Mouse (Mus musculus) cerebellum, adult 11 months (tissue): ENCODE results near the gene Nfkbia.

ENCODE experiments used
- DNase-seq: peaks from one replicate; pipeline ENCODE4 v3.0.0; 2022

The Nfkbia gene

GRCm38 (mm10) chr12:55464846-55465361, 27.5 kb downstream of the Nfkbia start:
- no peak for DNase-seq

- DNase-seq: peak; percentile 33
Observed at GRCm38 (mm10) chr12:55463992-55464845, 28.2 kb downstream of the Nfkbia start.

GRCm38 (mm10) chr12:55463087-55463486, 29.4 kb downstream of the Nfkbia start:
- DNase-seq: peak; percentile 30

DNA sequence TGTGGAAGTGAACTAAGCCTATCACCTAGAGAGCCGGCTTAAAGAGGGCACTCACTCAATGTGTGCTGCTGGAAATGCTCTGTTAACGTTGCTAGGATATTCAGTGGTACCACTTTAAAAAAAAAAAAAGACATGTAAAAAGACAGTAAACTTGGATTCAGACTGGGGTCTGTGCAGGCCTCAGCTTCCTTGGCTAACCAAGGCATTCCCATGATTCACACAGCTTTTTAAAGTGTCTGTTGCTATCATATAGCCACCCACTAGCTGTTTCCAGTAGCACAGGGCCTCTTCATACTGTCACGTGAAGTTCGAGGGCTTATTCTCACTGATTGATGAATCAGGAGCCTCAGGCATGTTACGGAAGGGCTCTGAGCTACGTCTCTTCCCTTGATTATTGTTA, 30.0 kb downstream of the Nfkbia start:
- DNase-seq: no peak

DNA sequence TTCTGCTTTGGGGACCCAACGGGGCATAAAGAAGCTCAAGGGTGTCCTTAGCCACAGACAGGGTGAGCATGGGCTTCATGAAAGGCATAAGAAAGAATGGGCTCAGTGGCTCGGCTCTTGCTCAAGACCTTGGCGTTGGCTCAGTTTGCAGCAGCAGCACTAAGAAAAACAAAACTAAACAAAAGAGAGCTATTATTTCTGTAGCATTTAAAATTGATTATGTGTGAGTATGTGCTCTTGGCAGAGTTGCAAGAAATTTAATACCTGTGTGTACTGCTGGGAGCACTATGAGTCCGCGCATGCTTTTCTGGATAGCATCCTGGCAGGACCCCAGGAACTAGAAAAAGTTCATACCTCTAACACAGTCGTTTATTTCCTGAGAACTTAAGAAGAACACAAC, 30.7 kb downstream of the Nfkbia start:
- no peak for DNase-seq

DNA sequence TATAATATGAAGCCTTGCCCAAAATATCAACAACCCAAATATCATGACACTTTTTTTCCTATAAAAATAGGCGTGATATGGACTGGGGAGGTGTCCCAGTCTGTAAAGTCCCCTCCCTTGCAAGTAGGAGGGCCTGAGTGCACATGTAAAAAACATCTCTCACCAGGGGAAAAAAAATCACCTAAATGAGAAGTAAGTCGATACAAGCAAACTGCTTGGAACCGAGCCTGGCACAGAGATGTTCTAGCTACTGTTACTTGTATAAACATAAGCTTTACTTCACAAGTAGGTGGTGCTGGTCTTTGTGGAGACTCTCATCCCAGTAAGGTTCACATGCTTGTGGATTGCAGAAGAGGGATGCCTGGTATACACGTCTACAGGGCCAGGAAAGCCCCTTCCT, 31.5 kb downstream of the Nfkbia start:
- DNase-seq: no peak

- no peak for DNase-seq
Observed at GRCm38 (mm10) chr12:55459739-55460138, 32.7 kb downstream of the Nfkbia start.

- no peak for DNase-seq
Observed at GRCm38 (mm10) chr12:55456893-55457292, 35.6 kb downstream of the Nfkbia start.

DNA sequence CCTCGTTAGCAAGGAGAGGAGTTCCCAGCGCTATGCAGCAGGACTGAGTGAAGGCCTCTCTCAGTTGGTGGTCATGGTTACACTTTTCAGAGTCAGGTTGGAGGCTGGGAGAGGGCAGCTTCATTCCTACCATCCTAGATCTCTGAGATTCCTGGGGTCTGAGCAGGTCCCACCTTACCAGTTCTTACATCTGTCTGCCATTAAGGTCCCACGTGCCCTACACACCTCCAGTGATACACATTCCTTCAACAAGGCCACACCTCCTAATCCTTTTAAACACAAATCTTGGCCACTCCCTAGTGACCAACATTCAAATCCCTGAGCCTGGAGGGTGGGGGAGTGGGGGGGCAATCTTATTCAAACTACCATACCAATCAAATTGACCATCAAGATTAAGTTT, 36.3 kb downstream of the Nfkbia start:
- no peak for DNase-seq

GRCm38 (mm10) chr12:55455206-55455605, 37.2 kb downstream of the Nfkbia start:
- no peak for DNase-seq

GRCm38 (mm10) chr12:55453924-55454323, 38.5 kb downstream of the Nfkbia start:
- no peak for DNase-seq

GRCm38 (mm10) chr12:55452839-55453238, 39.6 kb downstream of the Nfkbia start:
- no peak for DNase-seq

- no peak for DNase-seq
Observed at GRCm38 (mm10) chr12:55450421-55450820, 42.0 kb downstream of the Nfkbia start.

DNA sequence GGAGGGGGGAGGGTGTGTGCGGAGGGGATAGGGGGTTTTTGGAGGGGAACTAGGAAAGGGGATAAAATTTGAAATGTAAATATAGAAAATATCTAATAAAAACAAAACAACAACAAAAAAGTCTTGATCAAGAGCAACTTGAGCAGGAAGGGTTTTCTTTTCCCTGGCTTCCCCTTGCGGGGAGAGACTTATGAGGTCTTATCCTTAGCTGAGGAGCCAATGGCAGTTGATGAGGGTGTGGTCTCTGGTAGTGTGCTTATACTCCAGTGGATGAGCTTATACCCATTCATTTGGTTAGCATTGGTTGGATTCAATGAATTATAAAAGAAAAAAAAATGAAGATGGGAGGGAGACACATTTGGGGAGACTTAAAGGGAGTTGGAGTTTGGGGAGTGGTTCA, 43.4 kb downstream of the Nfkbia start:
- no peak for DNase-seq

DNA sequence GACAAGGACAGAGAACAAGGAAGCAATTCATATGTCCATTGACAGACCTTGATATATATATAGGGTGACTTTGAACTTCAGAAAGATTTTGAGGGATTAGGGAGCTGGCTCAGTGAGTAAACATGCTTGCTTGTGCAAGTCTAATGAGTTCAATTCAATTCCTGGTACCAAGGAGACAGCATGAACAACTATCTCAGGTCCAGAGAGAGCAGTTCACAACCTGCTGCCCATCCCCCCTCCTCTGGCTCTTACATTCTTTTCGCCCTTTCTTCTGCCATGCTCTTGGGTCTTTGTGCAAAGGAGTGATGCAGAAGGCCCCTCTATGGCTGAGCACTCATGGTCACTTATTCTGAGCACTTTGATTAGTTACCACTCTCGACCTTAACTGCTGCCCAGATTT, 44.0 kb downstream of the Nfkbia start:
- DNase-seq: no peak

DNA sequence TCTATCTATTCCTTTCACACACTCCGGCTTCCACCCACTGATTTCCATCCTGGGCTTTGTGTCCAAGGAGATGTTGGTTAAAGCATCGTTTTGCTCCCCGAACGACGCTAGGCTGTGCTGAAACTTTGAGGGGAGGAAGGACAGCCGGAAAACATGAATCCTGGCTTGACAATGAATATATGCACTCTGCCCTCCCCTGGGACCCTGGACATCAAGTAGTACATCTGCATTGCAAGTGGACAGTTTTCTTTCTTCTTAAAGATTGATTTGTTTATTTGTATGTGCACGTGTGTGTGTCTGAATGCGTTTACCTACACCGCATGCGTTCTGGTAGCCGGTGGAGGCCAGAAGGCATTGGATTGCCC, 45.1 kb downstream of the Nfkbia start:
- DNase-seq: no peak

GRCm38 (mm10) chr12:55446746-55447395, 45.6 kb downstream of the Nfkbia start:
- peak; percentile 80 for DNase-seq

DNA sequence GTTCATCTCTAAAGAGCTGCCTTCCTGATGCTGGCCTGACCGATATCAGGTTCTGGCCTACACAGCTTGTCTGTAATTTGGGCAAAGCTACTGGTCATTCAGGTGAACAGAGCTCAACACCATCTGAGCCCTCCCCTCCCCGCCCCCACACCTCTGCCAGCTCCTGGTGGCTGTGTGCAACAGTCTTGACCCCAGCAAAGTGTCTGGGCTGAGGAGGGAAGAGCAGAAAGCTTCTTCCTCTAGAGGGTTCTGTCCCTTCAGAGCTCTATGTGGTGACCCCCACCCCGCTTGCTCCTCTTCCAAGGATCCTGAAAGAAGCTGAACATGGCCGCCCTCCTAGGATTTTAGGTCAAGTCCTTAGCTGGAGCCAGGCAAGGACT, 46.1 kb downstream of the Nfkbia start:
- no peak for DNase-seq

GRCm38 (mm10) chr12:55445583-55445982, 46.9 kb downstream of the Nfkbia start:
- DNase-seq: no peak

DNA sequence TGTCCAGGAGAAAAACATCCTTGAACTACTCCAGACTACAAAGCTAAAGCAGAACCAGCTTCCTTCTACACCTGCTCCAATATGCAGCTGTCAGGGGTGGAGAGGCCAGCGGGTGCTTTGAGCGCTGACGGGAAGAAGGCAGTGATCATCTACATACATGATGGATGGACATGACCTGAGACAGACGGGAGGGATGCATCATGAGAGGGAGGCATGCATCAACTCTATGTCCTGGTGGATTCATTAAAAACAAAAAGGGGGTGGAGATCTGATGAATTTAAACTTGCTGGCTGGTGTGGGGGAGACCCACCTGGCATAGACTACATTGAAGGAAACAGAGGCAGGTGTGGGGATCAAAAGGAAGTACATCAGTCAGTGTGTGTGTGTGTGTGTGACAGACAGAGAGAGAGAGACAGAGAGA, 48.4 kb downstream of the Nfkbia start:
- DNase-seq: no peak

- DNase-seq: no peak
Observed at GRCm38 (mm10) chr12:55442861-55443850, 49.3 kb downstream of the Nfkbia start.

DNA sequence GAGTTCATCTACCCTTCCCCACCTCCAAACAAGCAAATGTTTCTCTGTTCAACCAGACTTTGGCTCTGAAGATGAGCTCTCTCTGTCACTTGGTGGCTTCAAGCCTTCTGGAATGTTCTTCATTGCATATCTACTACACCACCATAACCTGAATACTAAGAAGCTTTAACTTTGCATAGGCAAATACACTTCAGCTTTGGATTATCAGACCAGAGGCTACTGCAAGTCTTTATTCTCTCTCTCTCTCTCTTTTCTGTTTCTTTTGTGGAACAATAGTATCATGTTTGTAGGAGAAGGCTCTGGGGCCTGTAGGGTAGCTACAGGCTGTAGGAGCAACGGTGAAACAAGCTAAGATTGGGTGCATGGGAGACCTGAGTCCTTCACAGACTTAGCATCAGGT, 50.2 kb downstream of the Nfkbia start:
- DNase-seq: no peak

DNA sequence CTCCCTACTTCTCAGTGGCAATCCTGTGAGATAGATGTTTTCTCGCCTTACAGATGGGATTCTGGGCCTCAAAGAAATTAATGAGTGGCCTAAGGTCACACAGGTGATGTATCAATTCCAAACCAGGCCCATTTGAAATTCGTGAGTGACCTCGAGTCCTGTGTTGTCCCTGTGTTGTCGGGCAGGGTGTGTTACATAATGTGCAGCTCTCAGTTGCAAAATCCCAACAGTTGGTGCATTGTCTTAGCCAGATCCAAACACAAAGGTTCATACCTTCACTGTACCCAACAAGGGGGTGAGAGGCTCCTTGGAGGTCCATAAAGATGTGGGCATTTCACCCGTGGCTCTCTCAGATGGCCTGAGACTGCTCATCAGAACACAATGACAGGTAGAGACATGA, 52.0 kb downstream of the Nfkbia start:
- no peak for DNase-seq
